Mouse (Mus musculus) thymus, adult 2 months (tissue): ENCODE results near the gene Tmem253.

ENCODE experiments used
- CTCF ChIP-seq: fragments of 200-500 bp; IDR thresholded peaks from 2 replicates; pipeline ENCODE4 v1.5.1; 2012; ENCODE audit warnings: mild to moderate bottlenecking, control low read depth, low read length, moderate library complexity, borderline replicate concordance; ENCODE audit not compliant: control insufficient read depth, poor library complexity, insufficient read depth; ENCODE audit errors: extremely low read depth
- POLR2A ChIP-seq: fragments of 200-500 bp; IDR thresholded peaks from 2 replicates; pipeline ENCODE4 v1.6.1; 2012; ENCODE audit warnings: mild to moderate bottlenecking, low read length, control low read depth, moderate library complexity; ENCODE audit not compliant: control insufficient read depth, poor library complexity, insufficient read depth; ENCODE audit errors: extremely low read depth

DNA sequence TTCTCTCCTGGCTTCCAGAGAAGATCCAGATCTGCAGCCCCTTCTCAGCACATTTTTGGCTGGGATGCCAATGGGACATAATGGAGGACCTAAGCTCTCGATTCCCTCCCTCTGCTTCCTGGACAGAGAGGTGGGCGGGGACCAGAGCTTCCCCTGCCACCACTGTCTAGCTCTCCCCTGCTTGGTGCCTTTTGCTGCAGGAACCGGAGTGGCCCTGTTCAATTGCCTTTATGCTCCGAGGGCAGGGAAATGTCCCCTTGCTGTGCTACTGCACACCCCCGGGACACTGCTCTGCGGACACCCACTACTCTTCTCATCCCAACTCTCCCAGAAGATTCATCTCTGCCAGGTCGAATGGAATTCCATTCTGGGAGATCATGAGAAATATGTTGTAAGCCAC lies 10.3 kb upstream of the Tmem253 start:
- TF ChIP-seq POLR2A = no peak
- no peak for TF ChIP-seq CTCF
